Mouse (Mus musculus) thymus, adult 2 months (tissue): ENCODE data around the gene Ctso. TPM values are rescaled to one million over a fixed set of nuclear protein-coding genes. Genes with fewer than 3 reads are reported as not detected.
A peak's percentile ranks its signal among the peaks of the same experiment; 100 is the strongest.

Experiments used
- DNase-seq: peaks from one replicate; pipeline ENCODE4 v3.0.0; 2021
- H3K27ac ChIP-seq: fragments of 200-500 bp; 2 replicates; pipeline ENCODE4 v1.5.1; 2012; ENCODE audit warnings: low read length, control low read depth; ENCODE audit not compliant: control insufficient read depth, insufficient read depth
- H3K27me3 ChIP-seq: fragments of 200-500 bp; 2 replicates; pipeline ENCODE4 v1.6.1; 2012; ENCODE audit warnings: mild to moderate bottlenecking, low read length, moderate library complexity, mixed read lengths; ENCODE audit not compliant: control insufficient read depth, insufficient read depth
- H3K36me3 ChIP-seq: fragments of 200-500 bp; 2 replicates; pipeline ENCODE4 v1.6.1; 2012; ENCODE audit warnings: mild to moderate bottlenecking, low read length, moderate library complexity; ENCODE audit not compliant: control insufficient read depth, insufficient read depth
- H3K4me1 ChIP-seq: fragments of 200-500 bp; replicated peaks from 2 replicates; pipeline ENCODE4 v1.6.1; 2012; ENCODE audit warnings: low read length; ENCODE audit not compliant: control insufficient read depth, insufficient read depth
- H3K4me3 ChIP-seq: fragments of 200-500 bp; 2 replicates; pipeline ENCODE4 v1.5.1; 2012; ENCODE audit warnings: mild to moderate bottlenecking, low read length, control low read depth, moderate library complexity; ENCODE audit not compliant: control insufficient read depth, insufficient read depth
- CTCF ChIP-seq: fragments of 200-500 bp; IDR thresholded peaks from 2 replicates; pipeline ENCODE4 v1.5.1; 2012; ENCODE audit warnings: mild to moderate bottlenecking, control low read depth, low read length, moderate library complexity, borderline replicate concordance; ENCODE audit not compliant: control insufficient read depth, poor library complexity, insufficient read depth; ENCODE audit errors: extremely low read depth
- POLR2A ChIP-seq: fragments of 200-500 bp; IDR thresholded peaks from 2 replicates; pipeline ENCODE4 v1.6.1; 2012; ENCODE audit warnings: mild to moderate bottlenecking, low read length, control low read depth, moderate library complexity; ENCODE audit not compliant: control insufficient read depth, poor library complexity, insufficient read depth; ENCODE audit errors: extremely low read depth
- WGBS: fragments of 180-500 bp; shearing (Covaris S2); methylation state at CpG from one replicate; pipeline ENCODE4 v1.1.7; 2018; 5-methylcytosine and 5-hydroxymethylcytosine counted together
- polyA plus RNA-seq: library from polyadenylated mRNA; depleted of rRNA; stranded (reverse); fragments of >200 nt; gene quantifications from 2 replicates; pipeline ENCODE4 v1.2.3, GENCODE M21; 2012

Gene Ctso
- polyA plus RNA-seq, 1 experiment, result 8.1 TPM

DNA sequence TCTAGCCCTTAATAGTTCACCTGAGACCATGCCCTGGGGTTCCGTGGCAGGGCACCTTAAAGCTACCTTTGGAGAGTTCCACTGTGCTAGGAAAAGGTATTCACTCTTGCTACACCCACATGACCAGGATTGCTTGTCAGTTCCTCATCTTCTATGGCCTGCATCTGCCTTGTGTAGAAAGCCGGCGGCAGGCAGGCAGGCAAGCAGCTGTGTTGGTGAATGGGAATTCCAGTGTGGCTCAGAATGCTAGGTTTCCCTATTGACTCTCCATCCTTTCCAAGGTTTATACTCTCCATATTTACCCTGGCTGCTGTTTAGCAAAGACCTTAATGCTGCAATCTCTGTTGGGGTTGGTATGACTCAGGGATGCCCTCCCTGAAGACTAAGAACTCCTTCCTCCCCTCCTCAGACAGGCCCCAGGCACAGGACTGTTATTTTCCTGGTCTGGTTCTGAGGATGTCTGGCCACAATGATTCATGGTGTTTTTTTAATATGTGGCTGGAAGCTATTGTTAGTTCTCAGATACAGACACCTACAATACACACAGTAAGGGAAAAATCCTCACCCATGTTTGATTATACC is 15.0 kb upstream of the Ctso start:
- DNase-seq, result no peak
- H3K4me1 ChIP-seq, result no peaks in the 10 kb centered on the region
- TF ChIP-seq CTCF, result no peak
- TF ChIP-seq POLR2A, result no peak
- no peaks in the 10 kb centered on the region for H3K27me3 ChIP-seq
- H3K27ac ChIP-seq, result no peak overlapping the region
- no peak overlapping the region for H3K4me3 ChIP-seq
- WGBS, result 97% methylated on average over 3 of the region's 3 CpGs
- no peaks in the 10 kb centered on the region for H3K36me3 ChIP-seq

DNA sequence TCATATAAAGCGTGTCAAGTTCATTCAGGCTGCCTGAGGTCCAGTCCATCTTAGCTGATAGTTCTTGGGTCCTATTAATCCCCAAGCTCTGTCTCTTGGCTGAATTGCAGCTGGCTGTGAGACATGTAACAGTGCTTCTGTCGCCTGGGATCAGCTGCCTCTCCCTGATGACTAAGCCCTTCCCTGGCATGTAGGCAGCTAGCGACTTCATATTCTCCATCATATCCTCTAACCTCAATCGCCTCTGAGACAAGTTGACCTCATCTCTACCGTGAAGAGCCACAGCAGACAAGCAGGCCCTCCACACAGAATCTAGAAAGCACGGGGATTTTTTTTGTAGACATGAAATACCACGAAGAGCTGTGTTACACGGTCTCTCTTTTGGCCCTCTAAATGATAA is 14.2 kb upstream of the Ctso start:
- TF ChIP-seq CTCF (no peak), POLR2A (no peak)
- no peaks in the 10 kb centered on the region for H3K27me3 ChIP-seq
- no peak overlapping the region for H3K4me3 ChIP-seq
- no peaks in the 10 kb centered on the region for H3K36me3 ChIP-seq
- no peak overlapping the region for H3K27ac ChIP-seq
- DNase-seq, result no peak
- H3K4me1 ChIP-seq, result peaks cover 3% of the 10 kb centered on the region; the same call in 1 of the 2 replicates
- WGBS, result 92% methylated on average over 8 of the region's 8 CpGs

DNA sequence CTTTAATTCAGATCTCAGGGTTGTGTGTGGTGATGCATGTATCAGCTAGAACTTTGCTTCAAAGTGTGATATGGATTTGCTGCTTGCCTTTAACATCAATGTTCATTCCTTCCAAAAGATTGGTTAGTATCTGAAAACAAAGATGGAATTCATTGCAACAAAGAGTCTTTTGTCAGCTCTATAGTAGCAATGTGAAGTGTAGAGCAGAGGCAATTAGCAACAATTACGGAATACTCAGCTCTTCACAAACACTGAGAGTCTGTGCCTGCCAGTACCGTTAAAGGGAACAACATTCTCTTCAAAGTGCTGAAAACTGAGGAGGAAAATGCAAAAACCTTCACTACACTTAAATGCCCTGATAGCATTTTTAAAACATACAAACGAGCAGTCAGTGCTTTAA is 12.7 kb upstream of the Ctso start:
- DNase-seq, result no peak
- Histone ChIP-seq H3K27ac (no peak overlapping the region), H3K27me3 (no peaks in the 10 kb centered on the region), H3K4me1 (peaks cover 3% of the 10 kb centered on the region; the same call in 1 of the 2 replicates), H3K4me3 (no peak overlapping the region), H3K36me3 (no peaks in the 10 kb centered on the region)
- WGBS, result 91% methylated on average over 3 of the region's 3 CpGs
- TF ChIP-seq POLR2A (no peak), CTCF (no peak)

DNA sequence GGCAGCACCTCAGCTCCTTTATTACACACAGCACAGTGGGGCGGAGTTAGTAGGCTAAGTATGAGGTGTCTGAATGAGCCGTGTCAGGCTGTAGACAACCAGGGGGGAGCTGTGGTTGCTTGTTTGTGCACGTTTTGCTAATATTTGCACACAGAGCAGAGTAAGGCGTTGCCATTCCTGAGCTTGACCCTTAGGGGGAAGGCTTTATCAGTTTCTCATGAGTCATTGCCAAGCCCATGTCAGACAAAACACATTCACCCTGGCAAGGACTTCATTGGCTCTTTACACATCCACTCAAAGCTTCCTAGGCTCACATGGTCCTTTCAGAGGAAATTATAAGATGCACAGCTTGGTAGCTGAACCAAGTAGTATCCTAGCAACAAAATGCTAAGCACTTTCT is 9.5 kb upstream of the Ctso start:
- Histone ChIP-seq H3K4me3 (no peak overlapping the region), H3K27ac (no peak overlapping the region), H3K36me3 (no peaks in the 10 kb centered on the region), H3K4me1 (peaks cover 6% of the 10 kb centered on the region; the same call in 1 of the 2 replicates), H3K27me3 (no peaks in the 10 kb centered on the region)
- 24% methylated on average over 4 of the region's 4 CpGs for WGBS
- DNase-seq, result no peak
- TF ChIP-seq POLR2A (no peak), CTCF (no peak)

DNA sequence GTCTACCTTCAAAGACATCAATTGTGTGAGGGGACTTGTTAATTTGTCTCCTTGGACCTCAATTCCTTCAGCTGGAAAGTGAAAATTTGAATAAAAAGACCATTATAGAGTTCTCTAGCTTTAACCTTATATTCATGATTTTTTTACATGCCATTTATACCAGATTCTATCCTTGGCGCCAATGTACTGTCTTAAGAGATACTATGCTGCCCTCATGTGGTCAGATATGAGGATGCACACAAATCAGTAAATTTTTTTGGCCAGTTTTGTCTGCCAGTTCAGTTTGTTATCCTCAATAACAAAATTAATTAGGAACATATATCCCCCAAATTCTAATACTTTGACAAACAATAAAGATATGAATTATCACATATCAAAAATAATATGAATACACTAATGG is 7.5 kb upstream of the Ctso start:
- no peaks in the 10 kb centered on the region for H3K36me3 ChIP-seq
- peak; percentile 49 for DNase-seq
- H3K27ac ChIP-seq, result no peak overlapping the region
- H3K4me1 ChIP-seq, result peaks cover 6% of the 10 kb centered on the region; the same call in 1 of the 2 replicates
- no peaks in the 10 kb centered on the region for H3K27me3 ChIP-seq
- no peak overlapping the region for H3K4me3 ChIP-seq
- 0% methylated on average over 1 of the region's 1 CpGs for WGBS
- TF ChIP-seq POLR2A, result no peak
- no peak for TF ChIP-seq CTCF

DNA sequence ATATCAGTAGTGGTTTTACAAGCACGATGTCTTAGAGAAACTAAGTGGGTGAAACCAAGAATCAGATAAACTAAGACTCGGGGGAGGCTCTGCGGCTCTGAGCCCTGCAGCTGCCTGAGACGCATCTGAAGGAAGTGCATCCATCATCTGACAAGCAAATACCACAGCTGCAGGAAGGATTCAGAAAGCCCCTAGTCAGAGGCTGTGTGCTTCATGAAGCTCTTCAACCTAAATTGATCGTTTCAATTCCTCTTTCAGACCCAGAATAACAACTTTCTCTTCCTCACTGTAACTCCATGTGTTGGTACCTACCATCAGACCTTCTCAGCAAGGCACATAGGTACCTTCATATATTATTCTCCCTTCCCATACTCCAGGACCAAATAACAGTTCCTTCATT is 6.5 kb upstream of the Ctso start:
- no peak for TF ChIP-seq CTCF
- no peak for TF ChIP-seq POLR2A
- Histone ChIP-seq H3K36me3 (no peaks in the 10 kb centered on the region), H3K4me1 (peaks cover 6% of the 10 kb centered on the region; the same call in 1 of the 2 replicates), H3K27me3 (no peaks in the 10 kb centered on the region), H3K27ac (no peak overlapping the region), H3K4me3 (no peak overlapping the region)
- under 1% methylated on average over 5 of the region's 5 CpGs for WGBS
- DNase-seq, result peak; percentile 51

DNA sequence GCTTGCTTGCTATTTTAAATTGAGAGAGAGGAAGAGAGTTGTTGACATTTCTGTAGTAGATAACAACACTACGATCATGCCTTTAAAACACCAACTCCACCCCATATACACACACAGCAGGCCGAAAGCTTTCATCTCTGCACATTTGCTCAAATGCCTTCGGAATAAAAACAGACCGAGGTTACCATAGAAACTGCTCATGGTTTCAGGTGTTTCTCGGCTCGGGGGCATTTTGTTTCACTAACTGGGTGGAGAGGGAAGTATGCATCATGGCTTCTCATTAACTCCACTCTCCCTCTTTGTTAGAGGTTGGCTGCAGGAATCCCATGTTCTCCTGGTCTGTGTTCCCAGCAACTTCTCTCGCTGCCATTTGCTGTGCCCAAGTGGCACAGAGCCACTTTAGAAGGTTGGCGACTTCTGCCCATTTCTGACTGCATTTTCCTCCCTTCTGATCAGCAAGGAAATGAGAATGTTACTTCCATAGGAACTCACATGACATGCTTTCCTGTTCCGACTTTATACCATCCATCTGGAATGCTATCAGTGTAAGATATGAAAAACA is 5.6 kb upstream of the Ctso start:
- H3K4me3 ChIP-seq, result no peak overlapping the region
- TF ChIP-seq POLR2A (no peak), CTCF (no peak)
- DNase-seq, result no peak
- H3K27ac ChIP-seq, result peak overlapping the region; percentile 47; the same call in 1 of the 2 replicates
- 89% methylated on average over 9 of the region's 9 CpGs for WGBS
- H3K27me3 ChIP-seq, result no peaks in the 10 kb centered on the region
- H3K36me3 ChIP-seq, result no peaks in the 10 kb centered on the region
- H3K4me1 ChIP-seq, result peaks cover 6% of the 10 kb centered on the region; the same call in 1 of the 2 replicates

DNA sequence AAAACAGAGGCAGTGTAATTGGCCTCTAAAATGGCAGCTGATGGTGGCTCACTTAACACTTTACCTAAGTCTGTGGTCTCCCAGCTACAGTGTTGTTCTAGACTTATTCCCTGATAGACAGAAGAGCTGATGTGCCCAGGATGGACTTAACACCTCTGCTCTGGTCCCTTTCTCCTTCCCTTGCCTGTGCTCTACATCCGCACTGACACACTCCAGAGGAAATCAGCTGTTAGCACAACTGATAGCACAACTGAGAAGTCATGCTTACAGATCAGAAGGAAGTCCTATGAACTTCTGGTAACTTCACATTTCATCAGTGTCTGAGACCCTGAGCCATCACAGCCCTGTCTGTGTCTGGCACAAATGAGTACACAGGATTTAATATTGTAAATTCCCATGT is 3.3 kb upstream of the Ctso start:
- 80% methylated on average over 1 of the region's 1 CpGs for WGBS
- Histone ChIP-seq H3K27ac (no peak overlapping the region), H3K4me3 (no peak overlapping the region), H3K36me3 (no peaks in the 10 kb centered on the region), H3K4me1 (0 out of 2 replicates have a peak, but pooled peaks cover 3% of the 10 kb centered on the region), H3K27me3 (no peaks in the 10 kb centered on the region)
- DNase-seq, result no peak
- no peak for TF ChIP-seq CTCF
- TF ChIP-seq POLR2A, result no peak
